Mouse (Mus musculus) large intestine, adult 2 months (tissue): ENCODE results near the gene Olfr370. TPM values are rescaled to one million over a fixed set of nuclear protein-coding genes. Genes with fewer than 3 reads are reported as not detected.
A peak's percentile ranks its signal among the peaks of the same experiment; 100 is the strongest.

ENCODE experiments used
- DNase-seq: peaks from one replicate; pipeline ENCODE4 v3.0.0-alpha.2; 2012; ENCODE audit warnings: low read depth, low spot score
- WGBS: fragments of 180-500 bp; shearing (Covaris S2); methylation state at CpG from one replicate; pipeline ENCODE4 v1.1.7; 2018; 5-methylcytosine and 5-hydroxymethylcytosine counted together
- polyA plus RNA-seq: library from polyadenylated mRNA; depleted of rRNA; stranded (reverse); fragments of >200 nt; gene quantifications from 2 replicates; pipeline ENCODE4 v1.2.3, GENCODE M21; 2012

Olfr370 gene
- polyA plus RNA-seq, 1 experiment = not detected

- WGBS = 81% methylated on average over 15 of the region's 15 CpGs
- no peak for DNase-seq
Observed at GRCm38 (mm10) chr8:83574631-83575315, 39.2 kb downstream of the Olfr370 start.

- DNase-seq = no peak
- 73% methylated on average over 17 of the region's 17 CpGs for WGBS
Observed at GRCm38 (mm10) chr8:83575561-83576515, 40.3 kb downstream of the Olfr370 start.

GRCm38 (mm10) chr8:83576516-83576895 is 40.9 kb downstream of the Olfr370 start:
- WGBS = 56% methylated on average over 4 of the region's 4 CpGs
- DNase-seq = no peak

GRCm38 (mm10) chr8:83576921-83577320 is 41.3 kb downstream of the Olfr370 start:
- no peak for DNase-seq
- 76% methylated on average over 4 of the region's 4 CpGs for WGBS

DNA sequence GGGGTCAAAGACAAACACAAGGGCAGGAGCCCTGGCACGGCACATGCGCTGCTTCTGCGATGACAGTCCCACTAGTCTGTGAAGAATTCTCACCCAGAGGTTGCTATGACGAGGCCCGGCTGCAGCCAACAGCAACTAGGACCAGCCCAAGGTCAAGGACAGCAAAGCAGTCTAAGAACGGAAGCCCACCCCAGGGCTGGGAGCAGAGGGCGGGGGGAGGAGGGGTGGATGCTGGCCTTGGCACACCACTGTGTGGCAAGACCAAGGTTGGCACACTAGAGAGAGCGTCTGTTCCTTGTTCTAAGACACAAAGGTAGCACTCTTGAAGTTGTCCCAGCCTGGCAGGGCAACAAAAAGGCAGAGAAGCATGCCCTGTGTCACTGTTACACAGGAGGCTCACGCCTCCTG is 41.8 kb downstream of the Olfr370 start:
- DNase-seq = no peak
- WGBS = 65% methylated on average over 9 of the region's 9 CpGs

DNA sequence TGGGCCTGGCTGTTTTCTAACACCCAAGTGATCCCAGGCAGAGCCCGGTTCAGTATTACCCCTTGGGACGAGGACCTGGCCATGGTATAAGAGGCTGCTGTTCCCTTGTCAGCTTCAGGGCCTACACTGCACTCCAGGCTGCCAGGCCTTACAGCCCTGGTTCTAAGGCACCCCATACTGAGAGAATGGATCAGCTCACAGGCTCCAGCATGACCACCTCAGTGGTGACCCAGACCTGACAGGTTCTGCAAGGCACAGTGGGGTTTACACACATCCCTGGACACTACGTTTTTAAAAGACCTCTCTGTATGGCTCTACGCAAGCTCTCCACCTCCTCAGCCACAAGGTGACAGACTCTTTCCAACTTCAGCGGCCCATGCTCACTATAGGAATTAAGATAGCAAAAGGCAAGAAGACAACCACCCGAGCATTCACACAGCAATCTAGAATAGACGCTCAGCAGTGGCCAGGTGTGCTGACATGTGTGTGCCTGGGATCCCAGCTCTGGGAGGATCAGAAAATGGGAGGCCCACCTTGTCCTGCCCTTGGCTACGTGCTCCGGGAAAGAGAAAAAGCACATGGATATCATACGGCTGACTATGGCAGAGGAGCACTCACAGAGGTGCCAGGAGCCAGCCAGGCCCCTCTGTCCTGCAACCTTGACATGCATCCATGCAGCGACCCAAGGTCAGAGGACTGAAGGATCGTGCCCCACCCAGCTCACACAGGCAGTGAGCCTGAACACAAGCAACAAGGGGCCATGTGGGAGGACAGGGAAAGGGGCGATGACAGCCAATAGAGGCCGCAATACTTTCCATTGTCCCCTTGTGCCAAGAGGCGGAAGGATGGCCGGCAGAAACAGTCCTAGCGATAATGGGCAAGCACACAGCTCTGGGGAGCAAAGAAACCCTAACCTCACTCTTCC is 42.8 kb downstream of the Olfr370 start:
- no peak for DNase-seq
- 67% methylated on average over 17 of the region's 17 CpGs for WGBS

DNA sequence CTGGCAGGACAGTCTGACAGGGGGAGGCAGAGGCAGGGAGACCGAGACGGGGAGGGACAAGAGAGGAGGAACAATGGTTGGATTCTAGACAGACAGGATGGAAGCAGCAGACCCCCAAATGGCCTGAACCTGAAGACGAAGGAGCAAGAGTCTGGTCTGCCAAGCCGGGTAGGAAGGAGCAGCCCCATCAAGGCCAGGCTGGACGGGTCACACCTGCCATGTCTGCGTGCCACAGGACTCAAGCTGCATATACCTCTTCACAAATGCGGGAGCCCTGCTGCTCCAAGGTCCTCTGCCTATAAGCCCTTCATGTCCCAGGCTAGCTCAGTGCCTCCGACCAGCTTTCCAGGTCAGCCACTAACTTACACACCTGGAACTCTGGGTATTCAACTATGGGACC is 44.1 kb downstream of the Olfr370 start:
- 90% methylated on average over 8 of the region's 8 CpGs for WGBS
- DNase-seq = no peak

- DNase-seq = no peak
- WGBS = 79% methylated on average over 8 of the region's 8 CpGs
Observed at GRCm38 (mm10) chr8:83580826-83581225, 45.2 kb downstream of the Olfr370 start.

- WGBS = 74% methylated on average over 8 of the region's 8 CpGs
- DNase-seq = no peak
Observed at GRCm38 (mm10) chr8:83582226-83582625, 46.6 kb downstream of the Olfr370 start.

- WGBS = 78% methylated on average over 15 of the region's 15 CpGs
- DNase-seq = no peak
Observed at GRCm38 (mm10) chr8:83583236-83583635, 47.7 kb downstream of the Olfr370 start.

DNA sequence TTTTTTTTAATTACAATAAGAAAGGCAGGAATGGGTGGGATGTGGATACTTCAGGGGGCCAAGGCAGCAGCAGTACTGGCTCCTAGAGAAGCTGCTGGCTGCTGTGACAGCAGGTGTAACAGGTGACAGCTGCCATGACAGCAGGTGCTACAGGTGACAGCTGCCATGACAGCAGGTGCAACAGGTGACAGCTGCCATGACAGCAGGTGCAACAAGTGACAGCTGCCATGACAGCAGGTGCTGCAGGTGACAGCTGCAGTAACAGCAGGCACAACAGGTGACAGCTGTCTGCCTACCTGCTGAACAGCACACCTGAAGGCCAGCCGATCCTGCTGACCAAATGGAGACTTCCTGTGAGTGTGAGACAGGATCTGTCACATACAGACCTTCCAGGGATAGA is 49.2 kb downstream of the Olfr370 start:
- WGBS = 44% methylated on average over 1 of the region's 1 CpGs
- no peak for DNase-seq

GRCm38 (mm10) chr8:83585333-83585732 is 49.8 kb downstream of the Olfr370 start:
- no peak for DNase-seq
- WGBS = 42% methylated on average over 3 of the region's 3 CpGs

GRCm38 (mm10) chr8:83587644-83588043 is 52.1 kb downstream of the Olfr370 start:
- 77% methylated on average over 6 of the region's 6 CpGs for WGBS
- no peak for DNase-seq

GRCm38 (mm10) chr8:83588886-83589285 is 53.3 kb downstream of the Olfr370 start:
- WGBS = 69% methylated on average over 5 of the region's 5 CpGs
- DNase-seq = no peak

DNA sequence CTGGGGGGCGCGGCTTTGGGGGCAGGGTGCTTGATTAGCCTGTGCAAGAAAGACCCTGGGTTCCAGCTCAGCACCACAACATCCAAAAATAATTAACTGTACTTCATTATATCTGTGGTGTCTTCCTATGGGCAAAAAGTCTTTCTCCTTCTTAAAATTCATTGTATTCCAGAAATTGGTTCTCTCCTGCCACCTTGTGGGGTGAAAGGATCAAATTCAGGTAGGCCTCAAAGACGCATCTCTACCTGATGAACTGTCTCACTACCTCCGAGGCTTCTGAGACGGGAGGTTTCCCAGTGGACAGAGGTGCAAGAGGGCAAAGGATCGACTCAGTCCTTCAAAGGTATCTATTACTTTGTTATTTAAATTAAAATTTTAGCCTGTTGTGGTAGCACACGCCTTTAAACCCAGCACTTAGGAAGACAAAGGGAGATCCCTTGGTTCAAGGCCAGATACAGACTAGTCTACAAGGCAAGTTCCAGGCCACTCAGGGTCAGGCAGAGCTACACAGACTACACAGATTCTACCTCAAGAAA is 55.0 kb downstream of the Olfr370 start:
- 77% methylated on average over 7 of the region's 7 CpGs for WGBS
- no peak for DNase-seq

- 51% methylated on average over 3 of the region's 3 CpGs for WGBS
- DNase-seq = no peak
Observed at GRCm38 (mm10) chr8:83592682-83593081, 57.1 kb downstream of the Olfr370 start.

- 1% methylated on average over 22 of the region's 22 CpGs for WGBS
- DNase-seq = no peak
Observed at GRCm38 (mm10) chr8:83593325-83594166, 58.0 kb downstream of the Olfr370 start.

GRCm38 (mm10) chr8:83594167-83595049 is 58.8 kb downstream of the Olfr370 start:
- peak; percentile 97 for DNase-seq
- under 1% methylated on average over 43 of the region's 43 CpGs for WGBS
